Mouse (Mus musculus) lung, adult 2 months (tissue): ENCODE results near the gene Zbtb46.

ENCODE experiments used
- CTCF ChIP-seq: fragments of 200-500 bp; IDR thresholded peaks from 2 replicates; pipeline ENCODE4 v1.5.1; 2011; ENCODE audit warnings: mild to moderate bottlenecking, low read length, control low read depth; ENCODE audit not compliant: insufficient read depth
- POLR2A ChIP-seq: fragments of 200-500 bp; IDR thresholded peaks from 2 replicates; pipeline ENCODE4 v1.6.1; 2011; ENCODE audit warnings: low read depth, mild to moderate bottlenecking, control low read depth, low read length, borderline replicate concordance; ENCODE audit errors: extremely low read depth

DNA sequence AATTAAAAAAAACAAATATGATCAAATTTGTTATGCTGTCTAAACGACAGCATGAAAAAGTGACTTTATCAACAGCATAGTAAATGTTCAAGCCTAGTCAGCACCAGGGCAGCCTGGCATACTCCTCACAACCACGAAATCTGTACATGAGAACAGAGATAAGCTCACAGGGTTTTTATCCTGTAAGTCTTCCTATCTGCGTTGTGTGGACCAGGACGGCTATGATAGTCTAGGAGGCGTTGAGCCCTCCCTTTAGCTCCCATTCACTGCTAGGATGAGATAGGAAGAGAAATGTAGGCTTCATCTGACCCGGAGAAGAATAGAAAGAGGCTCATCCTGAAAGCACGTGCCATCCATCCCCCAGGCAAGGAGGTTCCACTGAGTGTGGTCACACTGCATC lies 39.9 kb downstream of the Zbtb46 start:
- TF ChIP-seq POLR2A (no peak), CTCF (no peak)
